Mouse (Mus musculus) spleen, postnatal 36 days (tissue): ENCODE measurements around the gene Cpd.
"Not testable (repeated sequence)": the region's sequence is repeated elsewhere in the genome, so short reads cannot be mapped to it uniquely, and the experiment has no call there.

Experiments used
- DNase-seq, 2 experiments: peaks; one replicate each; pipeline ENCODE4 v3.0.0; 2022; ENCODE audit warnings: low spot score in 2 of 2, mixed read lengths in 1 of 2

Cpd gene

DNA sequence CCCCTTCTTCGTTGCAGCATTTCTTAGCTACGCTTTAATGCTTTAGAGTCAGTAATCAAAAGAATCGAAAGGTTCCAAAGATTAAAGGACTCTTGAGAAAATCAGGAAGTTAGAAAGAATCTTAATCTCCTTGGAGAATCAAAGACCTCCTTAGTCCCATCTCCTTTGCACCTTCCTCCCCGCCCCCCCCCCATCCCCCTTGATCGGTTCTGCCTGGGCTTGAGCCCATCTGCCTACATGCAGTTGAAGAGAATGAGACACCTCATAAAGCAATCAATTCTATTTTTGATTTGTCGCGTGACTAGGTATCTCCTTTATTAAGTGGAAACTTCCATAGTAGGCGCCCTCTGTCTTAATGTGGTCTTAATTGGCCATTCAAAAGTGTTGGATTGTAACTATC is 536 bp upstream of the Cpd start:
- no peak for DNase-seq

DNA sequence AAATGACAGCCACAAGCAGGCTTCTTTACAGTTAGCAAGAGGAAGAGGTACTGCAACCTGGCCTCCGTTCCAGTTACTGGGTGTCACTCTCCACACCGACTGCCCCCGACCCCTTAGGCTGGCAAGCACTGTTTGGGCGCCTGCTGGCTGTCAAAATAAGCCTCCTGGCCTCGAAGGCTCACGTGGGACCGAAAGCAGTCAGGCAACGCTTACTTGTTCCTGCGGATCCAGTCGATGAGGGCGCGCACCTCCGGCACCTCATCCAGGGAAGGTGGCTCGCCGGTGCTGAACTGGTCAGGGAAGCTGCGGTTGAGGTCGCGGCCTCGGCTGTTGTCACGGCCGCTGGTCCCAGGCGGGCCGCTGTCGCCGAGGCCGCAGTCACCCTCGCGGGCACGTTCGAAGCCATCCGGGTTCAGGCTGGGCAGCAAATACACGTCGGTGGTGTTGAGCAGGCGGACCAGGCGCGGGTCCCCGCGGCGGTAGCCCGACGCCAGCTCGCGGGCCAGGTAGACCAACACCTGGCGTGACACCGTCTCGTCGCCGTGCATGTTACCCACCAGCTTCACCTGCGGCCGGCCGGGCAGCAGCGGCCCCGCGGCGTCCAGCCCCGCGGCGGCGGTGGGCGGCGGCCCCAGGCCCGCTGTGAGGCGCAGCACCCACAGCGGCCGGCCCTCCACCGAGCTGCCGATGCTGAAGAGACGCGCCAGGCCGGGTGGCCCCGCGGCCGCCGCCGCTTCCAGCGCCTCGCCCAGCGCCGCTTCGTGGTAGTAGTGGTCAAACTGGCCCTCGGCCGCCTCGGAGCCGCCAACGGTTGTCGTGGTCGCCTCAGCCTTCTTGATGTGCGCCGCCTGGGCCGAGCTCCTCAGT is 574 bp downstream of the Cpd start:
- peak in 1 of 2 experiments; percentile 22 for DNase-seq

DNA sequence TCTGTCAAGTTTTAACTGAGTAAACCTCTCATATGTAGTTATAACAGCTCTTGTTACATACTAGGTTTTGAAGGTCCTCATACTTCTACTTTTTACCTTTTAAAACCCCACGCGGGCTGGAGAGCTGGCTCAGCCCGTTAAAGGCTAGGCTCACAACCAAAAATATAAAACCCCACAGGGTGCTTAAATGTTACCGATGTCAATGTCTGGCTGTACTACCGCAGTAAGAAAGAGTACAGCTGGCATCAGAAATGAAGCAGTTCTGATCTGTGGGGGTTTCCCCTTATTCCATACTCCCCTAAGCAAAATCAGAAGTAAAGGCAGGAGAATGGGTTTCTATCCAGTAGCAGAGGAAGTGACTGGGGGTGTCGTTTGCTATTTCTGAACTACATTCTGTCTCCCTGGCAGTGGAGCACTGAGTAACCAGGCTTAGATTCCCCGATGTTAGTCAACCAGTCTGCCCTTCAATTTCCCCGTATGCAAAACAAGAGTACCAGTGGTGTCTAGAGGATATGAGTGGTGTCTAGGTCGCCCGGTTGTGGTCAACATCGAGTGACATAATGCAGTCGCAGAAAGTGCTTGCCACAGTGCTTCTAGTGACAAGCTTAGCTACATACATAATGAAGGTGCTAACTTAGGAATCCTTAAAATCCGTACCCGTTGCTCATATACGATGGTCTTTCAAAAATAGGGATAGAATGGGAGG is 1.4 kb downstream of the Cpd start:
- DNase-seq: peak; percentile 66 to 67

DNA sequence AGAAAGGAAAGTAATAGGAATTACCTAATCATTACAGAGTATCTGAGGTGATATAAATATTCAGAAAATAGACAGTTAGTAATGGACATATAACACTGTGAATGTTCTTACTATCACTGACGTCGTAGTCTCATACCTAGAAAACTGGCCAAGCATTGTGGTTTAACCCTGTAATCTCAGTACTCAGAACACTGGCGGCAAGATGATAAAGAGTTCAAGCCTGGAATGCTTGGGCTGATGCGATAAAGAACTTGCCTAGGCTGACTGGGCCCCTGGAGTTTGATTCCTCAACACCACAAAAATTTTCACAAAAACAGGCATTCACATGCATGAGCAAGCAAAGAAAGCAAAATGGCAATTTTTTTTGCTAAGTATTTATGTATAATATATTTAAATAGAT is 8.2 kb downstream of the Cpd start:
- peak in 1 of 2 experiments; percentile 8 for DNase-seq

DNA sequence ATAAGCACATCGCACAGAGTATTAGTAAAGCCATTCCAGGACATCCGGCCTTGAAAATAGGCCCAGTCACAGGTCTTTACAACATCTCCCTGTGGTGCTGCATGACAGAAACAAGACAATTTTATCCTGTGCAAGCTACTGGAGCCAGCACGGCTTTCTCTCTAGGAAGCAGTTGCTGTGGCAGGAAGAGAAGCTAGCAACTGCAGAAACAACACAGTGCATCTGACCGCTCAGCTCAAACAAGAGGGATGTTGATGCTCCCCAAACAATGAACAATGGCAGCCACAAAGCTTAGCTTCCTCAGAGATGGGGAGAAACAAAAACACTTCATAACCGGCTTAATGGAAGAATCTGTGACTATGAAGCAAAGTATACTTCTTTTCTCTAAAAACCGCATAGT is 10.5 kb downstream of the Cpd start:
- no peak for DNase-seq

DNA sequence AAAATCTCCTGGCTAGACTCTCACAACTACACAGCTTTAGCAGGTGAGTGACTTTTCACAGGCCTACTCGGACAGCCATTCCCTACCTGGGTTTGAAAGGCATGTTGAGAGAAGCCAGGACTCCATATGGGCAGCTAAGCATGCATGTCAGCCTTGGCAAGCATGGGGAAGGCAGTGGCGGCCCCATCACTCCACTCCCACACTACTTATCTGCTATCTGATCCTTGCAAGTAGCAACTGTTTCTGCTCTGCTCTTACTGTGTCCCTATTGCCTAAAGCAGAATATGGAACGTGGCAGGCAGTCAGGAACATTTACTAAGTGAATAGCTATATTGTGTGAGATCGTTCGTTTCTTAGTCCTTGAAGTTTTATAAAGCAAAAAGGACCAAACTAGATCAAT is 10.9 kb downstream of the Cpd start:
- DNase-seq: no peak

DNA sequence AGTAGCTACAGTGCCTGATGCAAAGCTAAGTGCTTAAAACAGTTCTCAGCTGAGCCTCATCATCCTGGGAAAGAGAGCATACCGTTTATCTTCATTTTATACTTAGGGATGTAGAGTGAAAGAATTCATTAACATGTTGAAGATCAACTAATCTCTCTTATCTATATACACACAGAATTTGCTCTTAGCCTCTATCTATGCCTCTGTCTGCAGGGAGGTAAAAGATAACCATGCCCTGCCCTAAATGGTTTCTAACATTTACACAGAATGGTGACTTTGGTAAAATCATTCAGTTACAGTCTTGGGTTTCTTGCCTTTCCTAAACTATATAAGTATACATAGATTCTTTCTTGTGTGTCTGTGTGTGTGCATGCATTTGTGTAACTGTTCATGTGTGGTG is 12.2 kb downstream of the Cpd start:
- no peak for DNase-seq

DNA sequence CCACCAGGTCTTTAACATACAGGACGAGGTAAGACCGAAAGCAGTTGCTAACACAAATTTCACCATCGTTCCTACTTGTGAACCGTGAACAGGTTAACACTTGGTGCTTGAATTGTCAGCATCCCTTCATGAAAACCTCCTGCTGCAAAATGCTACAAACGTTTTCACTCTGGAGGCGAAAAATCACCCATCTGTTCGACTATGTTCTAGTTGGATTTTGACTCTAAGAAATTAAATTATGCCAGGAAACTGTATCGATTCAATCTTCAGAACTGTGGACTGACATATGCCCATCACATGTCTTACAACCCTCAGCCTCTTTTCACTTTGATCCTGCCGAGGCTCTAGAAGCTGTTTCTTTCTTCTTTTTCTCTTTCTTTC is 21.9 kb downstream of the Cpd start:
- DNase-seq: no peak

DNA sequence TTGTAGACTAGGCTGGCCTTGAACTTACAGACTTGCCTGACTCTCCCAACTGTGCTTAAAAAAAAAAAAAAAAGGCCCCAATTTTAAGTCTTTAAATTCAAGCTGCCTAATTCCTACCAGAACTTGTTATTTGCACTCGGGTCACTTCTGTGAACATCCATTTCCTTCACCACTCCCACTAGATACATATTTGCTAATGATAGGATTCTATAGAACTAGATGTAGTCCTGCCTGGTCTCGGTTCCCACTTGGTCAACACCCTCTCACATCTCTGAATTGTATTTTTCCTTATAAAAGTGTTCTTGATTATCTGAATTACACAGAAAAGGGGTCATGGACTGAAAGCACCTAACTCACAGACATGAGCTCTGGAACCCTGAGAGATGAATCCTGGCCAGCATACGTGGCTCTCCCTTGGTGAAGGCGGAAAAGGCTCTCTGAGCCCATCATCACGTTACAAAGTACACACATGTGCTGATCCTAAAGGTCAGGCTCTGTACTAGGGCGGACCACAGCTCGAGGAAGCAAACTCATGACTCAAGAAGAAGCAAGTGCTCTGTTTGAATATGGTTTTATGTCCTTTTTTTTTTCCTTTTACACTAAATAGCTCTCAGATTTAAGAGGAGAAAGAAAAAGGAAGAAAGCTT is 22.5 kb downstream of the Cpd start:
- DNase-seq: no peak

DNA sequence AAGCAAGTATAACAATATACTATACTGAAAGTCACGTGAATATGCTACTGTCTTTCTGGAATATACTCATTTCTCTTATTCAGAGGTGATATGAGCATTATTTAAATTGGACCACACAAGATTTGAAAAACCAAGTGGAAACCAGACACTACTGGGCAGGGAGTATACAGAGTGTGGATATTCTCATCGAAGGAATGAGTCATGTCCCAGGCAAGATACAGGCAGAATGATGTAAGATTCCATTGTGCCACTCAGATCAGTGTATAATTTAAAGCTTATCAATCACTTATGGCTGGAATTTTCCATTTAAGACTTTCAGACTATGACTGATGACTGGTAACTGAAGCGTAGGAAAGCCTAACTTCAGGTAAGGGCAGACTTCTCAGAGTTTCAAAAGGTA is 23.2 kb downstream of the Cpd start:
- no peak for DNase-seq

DNA sequence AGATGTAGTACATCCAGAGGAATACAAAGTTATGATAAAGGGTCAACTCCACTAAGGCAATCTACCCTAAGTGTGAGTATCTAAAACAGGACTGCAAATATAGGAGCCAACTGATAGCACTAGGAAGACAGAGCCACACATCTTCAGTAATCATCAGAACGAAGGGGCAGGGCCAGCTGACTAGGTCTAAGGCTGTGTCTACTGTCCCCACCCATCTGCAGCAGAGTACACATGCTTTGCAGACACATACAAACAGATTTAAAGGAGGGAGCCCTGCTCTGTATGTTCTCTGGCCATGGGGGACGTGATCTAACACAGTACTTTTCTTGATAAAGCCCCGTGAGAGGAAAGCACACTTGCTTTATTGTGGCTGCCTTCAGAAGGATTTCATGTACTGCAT is 25.5 kb downstream of the Cpd start:
- no peak for DNase-seq

DNA sequence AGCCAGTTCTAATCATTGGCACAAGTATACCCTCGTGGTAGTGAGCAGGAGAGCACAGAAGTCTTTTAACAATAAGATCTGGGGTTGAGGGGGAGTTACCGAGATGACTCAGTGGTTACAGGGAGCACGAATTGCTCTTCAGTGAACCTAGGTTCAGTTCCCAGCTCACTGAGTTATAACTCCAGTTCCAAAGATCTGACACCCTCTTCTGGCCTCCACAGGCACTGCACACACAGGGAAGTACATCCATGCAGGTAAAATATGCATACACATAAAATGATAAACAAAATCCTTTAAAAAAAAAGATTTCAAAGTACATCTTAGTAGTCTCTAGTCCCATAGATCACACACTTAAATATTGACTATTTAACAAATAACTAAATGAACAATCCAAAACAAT is 29.2 kb downstream of the Cpd start:
- DNase-seq: no peak

DNA sequence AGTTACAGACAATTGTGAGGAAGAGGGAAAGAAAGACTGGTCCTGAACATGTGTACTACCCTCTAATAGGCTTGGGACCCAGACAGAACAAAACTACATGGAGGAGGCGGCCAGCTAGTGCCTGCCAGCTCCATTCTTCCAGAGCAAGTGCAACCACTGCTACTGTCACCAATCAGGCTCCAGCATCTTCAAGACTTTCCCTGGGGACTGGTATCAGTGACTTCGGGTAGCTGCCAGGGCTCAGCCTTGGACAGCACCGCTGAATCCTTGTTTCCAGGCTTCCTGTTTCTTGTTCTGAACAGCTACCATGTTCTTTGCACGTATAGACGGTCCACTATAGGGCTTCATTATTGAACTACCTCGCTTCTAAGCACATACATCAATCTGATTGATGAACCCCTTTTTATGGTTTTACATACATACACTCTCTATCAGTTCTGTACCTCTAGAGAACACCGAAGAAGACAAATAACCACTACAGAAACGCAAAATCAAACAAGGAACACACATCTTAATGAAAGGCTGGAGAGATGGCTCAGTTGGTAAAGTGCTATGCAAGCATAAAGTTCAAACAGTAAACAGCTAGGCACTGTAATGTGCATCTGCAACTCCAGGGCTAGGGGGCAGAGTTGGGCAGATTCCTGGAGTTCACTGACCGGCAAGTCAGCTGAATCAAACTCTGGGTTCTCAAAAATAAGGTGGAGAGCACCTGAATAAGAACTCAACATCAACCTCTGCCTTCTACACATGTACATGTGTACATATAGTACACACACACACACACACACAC is 35.9 kb downstream of the Cpd start:
- DNase-seq: no peak

DNA sequence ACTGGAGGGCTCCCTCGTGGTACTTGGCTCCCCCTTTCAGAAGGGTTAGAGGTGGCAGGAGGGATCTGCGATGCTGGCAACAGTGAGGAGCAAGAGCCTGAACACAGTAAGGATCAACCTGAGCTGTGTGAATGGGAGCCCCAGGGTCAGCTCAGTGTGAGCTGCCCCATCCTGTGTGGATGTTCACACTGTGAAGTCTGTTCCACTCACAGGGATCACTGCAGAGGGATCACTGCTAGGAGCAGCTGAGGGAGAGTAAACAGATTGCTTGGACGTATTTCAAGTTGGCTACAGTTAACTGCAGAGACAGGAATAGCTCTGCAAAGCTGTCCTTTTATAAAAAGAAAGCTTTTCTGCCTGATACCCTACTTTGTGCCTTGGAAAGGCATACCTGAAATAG is 37.4 kb downstream of the Cpd start:
- DNase-seq: no peak

DNA sequence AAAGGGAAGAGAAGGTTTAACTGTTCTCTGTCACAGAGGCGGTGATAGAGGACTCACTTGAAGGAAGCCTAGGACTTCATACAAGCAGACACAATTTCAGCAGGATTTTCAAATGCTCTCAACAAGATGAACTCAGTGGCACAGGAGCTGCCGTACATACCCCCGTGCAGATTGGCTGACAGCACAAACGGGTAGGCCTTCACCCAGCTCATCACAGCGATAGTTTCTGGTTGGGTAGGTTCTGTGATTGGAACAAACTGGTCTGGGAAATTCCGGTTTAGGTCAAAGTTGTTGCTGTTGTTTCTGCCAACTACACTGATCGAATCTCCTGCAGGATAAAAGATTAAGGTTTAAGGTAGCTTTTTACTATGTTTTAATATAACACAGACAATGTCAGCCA is 38.3 kb downstream of the Cpd start:
- DNase-seq: no peak

DNA sequence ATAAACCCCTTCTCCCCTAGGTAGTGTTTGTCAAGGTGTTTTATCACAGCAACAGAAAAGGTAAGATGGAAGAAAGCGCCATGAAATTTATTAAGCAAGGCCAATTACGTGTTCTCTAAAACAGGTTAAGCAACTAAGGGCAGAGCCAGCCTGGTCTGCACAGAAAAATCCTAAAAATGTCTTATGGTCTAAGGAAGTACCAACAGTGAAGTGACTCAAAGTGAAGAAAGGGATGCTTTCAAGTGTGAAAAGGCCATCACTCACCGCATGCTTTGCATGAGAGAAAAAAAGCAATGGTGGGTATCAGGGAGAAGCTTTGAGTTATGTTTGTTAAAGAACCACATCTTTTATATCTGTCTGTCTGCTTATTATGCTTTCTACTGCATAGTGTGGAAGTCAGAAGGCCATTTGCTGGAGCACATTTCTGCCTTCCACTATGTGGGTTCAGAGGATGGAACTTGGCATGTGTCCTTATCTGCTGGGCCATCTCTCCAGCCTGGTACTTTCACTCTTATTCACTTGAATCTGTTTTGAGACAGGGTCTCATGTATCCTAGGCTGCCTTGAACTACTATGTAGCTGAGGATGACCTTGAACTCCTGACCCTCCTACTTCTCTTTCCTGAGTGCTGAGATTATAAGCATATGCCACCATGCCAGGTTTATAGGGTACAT is 39.7 kb downstream of the Cpd start:
- no peak for DNase-seq

DNA sequence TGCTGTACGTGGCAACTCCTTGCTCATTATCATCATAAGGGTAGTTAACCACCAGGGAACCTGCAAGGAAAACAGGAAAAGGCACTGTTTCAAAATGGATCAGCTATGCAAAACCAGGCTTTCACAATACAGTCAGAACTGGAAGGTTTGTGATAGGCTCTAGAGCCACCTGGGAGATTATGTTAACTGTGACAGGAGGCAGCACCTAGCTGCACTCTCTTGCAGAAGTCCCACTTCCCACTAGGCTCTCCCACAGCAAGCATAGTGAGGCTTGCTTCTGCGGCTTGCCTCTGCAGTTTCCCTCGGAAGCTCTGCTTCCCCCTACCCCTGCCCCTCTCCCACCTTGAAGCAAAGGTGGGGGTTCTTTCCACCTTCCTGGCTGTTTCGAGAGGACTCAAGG is 40.8 kb downstream of the Cpd start:
- DNase-seq: no peak

DNA sequence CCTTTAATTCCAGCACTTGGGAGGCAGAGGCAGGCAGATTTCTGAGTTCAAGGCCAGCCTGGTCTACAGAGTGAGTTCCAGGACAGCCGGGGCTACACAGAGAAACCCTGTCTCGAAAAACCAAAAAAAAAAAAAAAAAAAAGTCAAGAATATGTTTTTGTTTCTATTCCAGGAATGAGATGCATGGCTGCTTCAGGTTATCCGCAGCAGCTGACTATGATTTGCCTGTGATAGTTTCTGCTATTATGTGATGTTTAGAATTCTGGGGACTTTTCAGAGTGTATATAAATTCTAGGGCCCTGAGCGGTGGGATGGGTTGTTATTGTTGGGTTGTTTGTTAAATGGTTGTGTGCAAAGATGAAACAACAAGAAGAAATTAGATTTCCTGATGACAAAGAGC is 41.7 kb downstream of the Cpd start:
- DNase-seq: not testable (repeated sequence)

DNA sequence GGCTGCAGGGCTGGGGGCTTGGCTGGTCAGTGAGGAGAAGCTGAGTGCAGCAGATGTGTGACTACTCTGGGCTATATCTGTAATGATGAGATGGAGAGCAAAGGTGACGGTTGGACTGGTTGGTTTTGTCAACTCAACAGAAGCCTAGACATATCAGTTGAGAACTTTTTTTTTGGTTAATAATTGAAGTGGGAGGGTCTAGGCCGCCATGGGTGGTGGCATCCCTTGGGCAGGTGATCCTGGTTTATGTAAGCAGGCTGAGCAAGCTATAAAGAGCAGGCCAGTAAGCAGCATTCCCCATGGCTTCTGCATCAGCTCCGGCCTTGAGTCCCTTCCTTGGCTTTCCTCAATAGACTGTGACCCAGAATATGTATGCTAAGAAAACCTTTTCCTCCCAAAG is 43.6 kb downstream of the Cpd start:
- DNase-seq: no peak

DNA sequence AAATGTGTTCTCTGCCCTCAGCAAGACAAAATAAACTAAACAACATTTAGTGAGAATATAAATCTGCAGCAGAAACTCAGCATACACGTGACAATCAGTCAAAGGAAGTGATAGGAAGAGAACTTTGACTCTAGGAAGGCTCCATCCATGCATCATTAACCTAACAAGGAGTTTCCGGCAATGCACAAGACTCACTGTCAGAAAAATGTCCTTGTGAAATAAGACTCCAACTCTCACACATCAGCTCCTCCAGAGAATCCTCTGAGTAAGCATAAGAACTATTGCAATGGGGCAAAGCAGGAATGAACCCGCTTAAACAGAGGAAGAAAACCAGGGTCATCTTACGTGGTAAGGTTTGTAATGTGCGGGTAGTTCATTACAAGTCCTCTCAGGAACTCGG is 49.6 kb downstream of the Cpd start:
- no peak for DNase-seq

DNA sequence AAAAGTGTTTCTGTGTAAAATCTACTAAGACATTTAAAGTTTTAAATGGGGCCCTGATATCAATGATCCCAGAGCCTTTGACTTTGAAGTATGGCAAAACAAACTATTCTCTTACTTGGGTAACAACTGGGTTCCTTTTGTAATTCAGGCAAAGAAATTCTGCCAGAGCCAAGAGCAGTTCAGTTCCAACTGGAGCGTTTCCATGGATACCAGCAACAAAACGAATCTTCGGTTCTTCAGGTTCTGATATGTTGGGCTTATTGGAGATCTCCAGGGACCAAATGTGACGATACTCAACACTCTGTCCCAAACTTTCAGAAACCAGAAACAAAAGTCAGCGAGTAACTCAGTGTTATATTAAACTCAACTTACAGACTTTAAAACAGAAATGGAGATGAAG is 51.5 kb downstream of the Cpd start:
- DNase-seq: no peak

DNA sequence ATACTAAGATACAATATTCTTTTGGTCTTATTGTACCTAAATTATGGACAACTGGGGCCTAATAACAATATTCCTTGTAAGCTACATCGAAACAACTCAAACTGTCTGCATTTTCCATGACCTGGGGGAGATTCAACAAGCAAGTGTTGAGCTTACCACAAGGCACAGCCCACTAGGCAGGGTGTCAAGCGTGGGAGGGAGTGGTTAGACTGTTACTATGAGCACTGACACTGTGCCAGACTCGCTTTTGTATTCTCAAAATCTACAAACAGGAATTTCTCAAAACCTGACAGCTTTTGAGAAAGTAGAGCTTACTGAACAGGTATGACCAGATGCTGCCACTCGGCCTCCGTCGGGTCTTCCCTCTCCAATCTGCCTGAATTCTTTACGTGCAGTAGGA is 55.5 kb downstream of the Cpd start:
- DNase-seq: no peak
